Mouse (Mus musculus) heart, adult 11 months (tissue): Measurements from ENCODE around the gene Abcc5.
A peak's percentile ranks its signal among the peaks of the same experiment; 100 is the strongest.

Experiments used
- DNase-seq: peaks from one replicate; pipeline ENCODE4 v3.0.0; 2022

Gene Abcc5

DNA sequence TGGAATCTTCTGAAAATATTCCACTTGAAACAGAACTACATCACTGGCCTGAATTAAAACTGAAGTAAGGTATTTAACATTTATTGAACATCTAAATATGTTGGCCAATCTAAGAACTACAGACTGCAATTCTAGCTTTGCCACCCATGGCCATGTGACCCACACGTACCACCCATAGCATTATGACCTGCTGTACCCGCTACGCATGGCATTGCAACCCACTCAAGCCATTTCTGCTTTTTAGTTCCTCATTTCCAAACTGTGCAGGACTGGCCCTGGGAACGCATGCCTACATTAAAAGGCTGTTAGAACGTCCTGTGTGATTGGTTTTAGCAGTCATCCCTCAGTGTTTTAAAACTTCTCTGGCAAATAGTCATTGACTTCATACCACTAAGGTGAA is 68.4 kb downstream of the Abcc5 start:
- DNase-seq, result peak; percentile 93

- peak; percentile 40 for DNase-seq
Observed at GRCm38 (mm10) chr16:20354762-20355161, 71.4 kb downstream of the Abcc5 start.

DNA sequence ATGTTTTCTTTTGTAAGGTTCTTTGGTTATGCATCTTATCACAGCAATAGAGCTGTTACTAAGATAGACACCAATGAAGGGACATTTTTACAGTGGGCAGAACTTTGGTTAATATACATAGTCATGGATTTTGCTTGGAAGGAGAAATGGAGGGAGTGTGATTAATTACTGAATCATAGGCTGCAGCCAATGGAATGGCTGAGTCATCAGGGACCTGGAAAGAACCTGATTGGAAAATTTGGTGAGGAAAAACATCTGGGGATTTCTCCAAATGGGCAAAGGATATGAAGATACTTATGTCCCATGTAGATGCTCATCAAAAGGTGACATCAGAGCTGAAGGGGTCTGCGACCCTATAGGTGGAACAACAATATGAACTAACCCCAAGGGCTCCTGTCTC is 72.2 kb downstream of the Abcc5 start:
- peak; percentile 0 for DNase-seq

DNA sequence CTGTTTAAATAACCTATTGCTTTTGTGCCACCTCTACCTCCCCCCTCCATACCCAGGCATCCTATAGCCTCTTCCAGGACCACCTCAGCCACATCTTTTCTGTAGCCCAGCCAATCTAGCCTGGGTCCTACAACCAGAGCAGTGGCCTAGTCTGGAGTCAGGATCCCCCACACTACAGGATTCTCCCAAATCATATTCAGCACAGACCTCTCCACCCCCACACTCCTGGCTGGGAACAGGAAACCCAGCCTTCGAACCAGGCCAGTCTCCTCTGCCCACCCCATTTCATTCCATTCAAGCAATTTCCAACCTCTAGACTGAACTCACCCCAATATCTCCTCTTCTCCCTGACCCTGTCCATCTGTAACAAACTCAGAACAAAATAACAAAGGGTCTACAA is 80.7 kb downstream of the Abcc5 start:
- peak; percentile 72 for DNase-seq

GRCm38 (mm10) chr16:20338616-20339015 is 87.6 kb downstream of the Abcc5 start:
- DNase-seq, result no peak

GRCm38 (mm10) chr16:20334918-20335317 is 91.3 kb downstream of the Abcc5 start:
- DNase-seq, result no peak

DNA sequence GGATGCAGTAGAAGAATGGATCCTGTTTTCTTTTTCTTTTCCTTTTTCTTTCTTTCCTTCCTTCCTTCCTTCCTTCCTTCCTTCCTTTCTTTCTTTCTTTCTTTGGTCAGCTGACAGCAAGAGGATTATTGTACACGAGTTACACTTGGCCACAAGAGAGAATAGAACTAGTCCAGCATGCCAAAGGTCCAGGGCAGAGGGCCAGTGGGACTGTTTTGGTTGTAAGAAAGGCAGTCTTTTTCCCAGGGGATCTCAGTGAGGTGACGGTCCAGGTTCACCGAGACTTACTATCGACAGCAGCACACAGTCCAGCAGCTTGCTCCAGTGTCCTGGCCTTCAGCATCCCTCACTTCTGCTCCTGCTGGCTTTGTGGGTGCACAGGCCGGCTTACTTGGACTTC is 97.9 kb downstream of the Abcc5 start:
- no peak for DNase-seq

DNA sequence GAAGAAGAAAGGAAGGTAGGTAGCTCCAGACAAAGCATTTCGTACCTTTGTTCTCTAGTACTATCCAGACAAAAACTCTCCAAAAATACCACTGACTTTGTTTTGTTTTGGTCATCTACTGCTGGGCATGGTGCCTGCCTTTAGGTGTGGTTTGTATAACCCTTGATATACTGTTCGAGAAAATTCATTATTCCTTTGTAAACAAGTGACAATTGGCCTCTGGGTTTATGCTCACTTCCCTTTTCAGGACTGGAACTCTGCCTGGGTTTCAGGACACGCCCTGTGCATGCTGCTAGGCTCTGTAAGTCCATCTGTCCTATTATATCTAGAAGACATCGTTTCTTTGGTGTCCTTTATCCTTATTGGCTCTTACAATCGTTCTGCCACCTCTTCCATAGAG is 100.9 kb downstream of the Abcc5 start, which contains the start of gene Cyp2ab1:
Gene Cyp2ab1, minus strand, starts transcription at position 119 of the 400 bp plus-strand sequence.
- peak; percentile 92 for DNase-seq

GRCm38 (mm10) chr16:20323907-20324306 is 102.3 kb downstream of the Abcc5 start:
- peak; percentile 92 for DNase-seq

- no peak for DNase-seq
Observed at GRCm38 (mm10) chr16:20322274-20322673, 103.9 kb downstream of the Abcc5 start.

- no peak for DNase-seq
Observed at GRCm38 (mm10) chr16:20316770-20317169, 109.4 kb downstream of the Abcc5 start.

GRCm38 (mm10) chr16:20315266-20315665 is 110.9 kb downstream of the Abcc5 start:
- no peak for DNase-seq

DNA sequence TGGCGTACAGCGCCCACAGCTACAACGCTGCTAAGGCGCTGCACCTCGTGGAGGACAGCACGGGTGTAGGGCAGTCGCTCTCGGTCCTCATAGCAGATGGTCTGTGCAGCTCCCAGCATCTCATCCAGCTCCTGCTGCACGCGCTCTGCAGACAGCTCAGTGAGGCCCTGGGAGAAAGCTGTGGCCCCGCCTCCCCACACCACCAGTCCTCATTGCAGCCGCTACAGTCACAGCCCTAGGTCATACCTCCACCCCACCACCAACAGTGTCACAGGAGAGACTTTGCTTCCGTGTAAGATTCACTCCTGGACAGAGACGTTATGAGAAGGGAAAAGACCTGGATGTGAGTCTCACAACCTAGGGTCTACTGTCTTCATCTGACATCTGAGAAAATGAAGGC is 113.9 kb downstream of the Abcc5 start:
- no peak for DNase-seq

- DNase-seq, result peak; percentile 97
Observed at GRCm38 (mm10) chr16:20301770-20302649, 124.2 kb downstream of the Abcc5 start, which contains the start of gene Parl. TSS of gene Parl (minus strand) at chr16:20302387.

- no peak for DNase-seq
Observed at GRCm38 (mm10) chr16:20300076-20300475, 126.1 kb downstream of the Abcc5 start.
